Mouse (Mus musculus): ENCODE measurements around the gene Krt25.

Gene Krt25

GRCm38 (mm10) chr11:99322851-99323250 is at the start of gene Krt25:
Gene Krt25, minus strand, starts transcription at chr11:99322951.
- DNase-seq (ENCODE audit: low spot score in 2 of 2), result no peak

GRCm38 (mm10) chr11:99369853-99370451 is 47.2 kb upstream of the Krt25 start:
- DNase-seq (ENCODE audit: low spot score in 2 of 2), result peak in 1 of 2 experiments; percentile 4

GRCm38 (mm10) chr11:99369229-99369628 is 46.5 kb upstream of the Krt25 start:
- DNase-seq (ENCODE audit: low spot score in 2 of 2), result no peak

- no peak for DNase-seq (ENCODE audit: low spot score in 2 of 2)
These were observed 44.0 kb upstream of the Krt25 start for GRCm38 (mm10) chr11:99366791-99367190.

- peak in 1 of 2 experiments; percentile 17 for DNase-seq (ENCODE audit: low spot score in 2 of 2)
These were observed 41.7 kb upstream of the Krt25 start for GRCm38 (mm10) chr11:99364412-99364811.

GRCm38 (mm10) chr11:99361423-99361822 is 38.7 kb upstream of the Krt25 start:
- DNase-seq (ENCODE audit: low spot score in 2 of 2), result no peak

DNA sequence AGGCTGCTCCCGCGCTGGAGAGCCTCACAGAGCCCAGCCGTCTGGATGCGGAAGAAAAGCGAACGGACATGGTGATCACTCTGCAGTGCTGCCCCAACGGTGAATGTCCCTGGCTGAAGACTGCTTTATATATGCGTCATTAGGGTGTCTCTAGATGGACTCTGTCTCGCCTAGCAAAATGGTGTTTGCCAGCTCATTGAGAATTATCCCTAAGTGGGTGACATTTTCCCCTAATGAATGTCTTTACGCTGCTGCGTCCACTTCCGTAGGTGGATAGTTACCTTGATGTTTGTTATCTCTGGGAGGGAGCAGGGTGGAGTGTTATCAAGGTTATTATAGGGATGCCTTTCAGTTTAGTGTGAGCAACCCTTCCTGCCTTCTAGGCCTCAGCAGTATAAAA is 28.3 kb upstream of the Krt25 start, which contains the start of gene Krt27:
TSS of gene Krt27 (minus strand) at position 101 of the 400 bp plus-strand sequence.
- no peak for DNase-seq (ENCODE audit: low spot score in 2 of 2)

- no peak for DNase-seq (ENCODE audit: low spot score in 2 of 2)
These were observed 16.6 kb upstream of the Krt25 start for GRCm38 (mm10) chr11:99339299-99339847.

DNA sequence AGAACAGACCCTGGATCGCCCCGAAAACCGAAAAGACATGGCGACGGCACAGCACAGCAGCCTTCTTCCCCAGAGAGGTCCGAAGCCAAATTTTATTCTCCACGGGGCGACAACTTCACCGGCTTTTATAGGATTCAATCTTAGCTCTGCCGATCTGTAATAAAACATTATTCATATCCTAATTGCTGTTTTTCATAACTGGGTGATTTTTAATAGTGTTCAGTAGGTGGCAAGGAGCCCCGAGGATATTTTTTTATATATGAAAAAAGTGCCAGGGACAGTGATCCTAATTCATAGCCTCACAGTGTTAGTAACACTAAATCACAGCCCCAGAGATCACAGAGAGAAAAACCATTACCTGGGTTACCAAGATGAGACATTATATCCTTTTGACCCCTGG is 15.1 kb upstream of the Krt25 start, which contains the start of gene Krt26:
TSS of gene Krt26 (minus strand) at position 101 of the 400 bp plus-strand sequence.
- DNase-seq (ENCODE audit: low spot score in 2 of 2), result no peak

GRCm38 (mm10) chr11:99333426-99333825 is 10.7 kb upstream of the Krt25 start:
- DNase-seq (ENCODE audit: low spot score in 2 of 2), result no peak

GRCm38 (mm10) chr11:99329655-99330054 is 6.9 kb upstream of the Krt25 start:
- no peak for DNase-seq (ENCODE audit: low spot score in 2 of 2)

DNA sequence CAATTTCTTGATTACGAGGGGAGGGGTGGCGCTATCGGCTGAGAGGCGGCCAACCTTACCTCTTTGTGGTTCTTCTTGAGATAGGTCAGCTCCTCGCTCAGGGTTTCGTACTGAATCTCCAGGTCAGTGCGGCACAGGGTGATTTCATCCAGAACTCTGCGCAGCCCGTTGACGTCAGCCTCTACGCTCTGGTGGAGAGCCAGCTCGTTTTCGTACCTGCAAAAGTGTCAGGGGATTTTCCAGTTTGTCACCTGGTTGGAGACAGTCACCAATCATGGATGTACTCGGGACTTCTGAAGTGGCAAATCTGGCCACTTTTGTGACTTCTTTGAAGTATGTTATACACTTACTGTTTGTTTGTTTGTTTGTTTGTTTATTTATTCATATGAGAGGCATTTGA is 1.7 kb downstream of the Krt25 start:
- DNase-seq (ENCODE audit: low spot score in 2 of 2), result no peak

GRCm38 (mm10) chr11:99319127-99319526 is 3.6 kb downstream of the Krt25 start:
- DNase-seq (ENCODE audit: low spot score in 2 of 2), result no peak

DNA sequence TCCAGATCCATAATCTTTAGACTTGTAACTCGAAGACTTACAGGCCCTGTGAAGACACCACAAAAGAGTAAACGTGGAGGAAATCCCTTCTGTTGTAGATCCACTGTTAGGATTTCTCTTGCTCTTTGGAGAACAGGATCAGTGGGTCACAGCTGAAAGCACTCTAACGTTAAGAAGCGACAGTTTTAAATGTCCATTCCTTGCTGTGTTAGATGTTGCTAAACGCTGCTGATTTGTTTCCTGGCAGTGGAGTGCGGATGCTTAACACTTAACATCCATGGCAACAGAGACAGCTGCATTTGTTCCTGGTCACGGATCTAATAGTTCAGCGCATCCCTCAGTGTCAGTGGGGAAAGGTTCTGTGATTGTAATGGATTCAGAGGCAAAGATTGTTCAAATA is 6.2 kb downstream of the Krt25 start:
- DNase-seq (ENCODE audit: low spot score in 2 of 2), result no peak

DNA sequence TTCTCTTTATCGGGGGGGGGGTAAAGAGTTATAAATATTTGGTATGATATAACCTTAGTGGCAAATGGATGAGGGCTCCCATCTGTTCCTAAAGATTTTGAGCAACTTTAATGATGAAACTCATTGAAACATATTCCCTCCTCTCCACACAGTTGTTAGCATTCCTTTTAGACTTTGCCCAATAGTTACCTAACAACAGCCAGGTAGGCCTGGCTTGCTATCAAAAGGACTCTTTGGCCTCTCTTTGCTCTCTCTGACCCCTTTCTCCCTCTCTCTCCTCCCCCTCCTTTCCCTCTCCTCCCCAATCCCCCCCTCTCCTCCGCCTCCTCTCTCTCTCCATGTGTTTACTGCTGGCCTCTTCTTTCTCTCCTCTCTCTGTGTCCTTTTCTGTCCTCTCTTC is 8.2 kb downstream of the Krt25 start:
- DNase-seq (ENCODE audit: low spot score in 2 of 2), result no peak

DNA sequence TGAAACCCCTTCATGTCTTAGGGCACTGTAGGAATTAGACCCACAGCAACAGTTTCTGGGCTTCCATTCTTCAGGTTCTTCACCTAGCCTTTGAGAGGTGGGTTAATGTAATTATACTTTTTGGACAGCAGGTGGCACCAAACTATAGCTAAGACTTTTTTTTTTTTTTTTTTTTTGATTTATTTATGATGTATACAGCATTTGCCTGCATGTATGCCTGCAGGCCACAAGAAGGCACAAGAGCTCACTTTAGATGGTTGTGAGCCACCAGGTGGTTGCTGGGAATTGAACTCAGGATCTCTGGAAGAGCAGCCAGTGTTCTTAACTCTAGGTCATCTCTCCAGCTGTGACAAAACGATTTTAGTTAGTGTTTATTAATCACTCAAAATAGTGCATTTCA is 11.9 kb downstream of the Krt25 start:
- DNase-seq (ENCODE audit: low spot score in 2 of 2), result peak; percentile 9 to 15

- DNase-seq (ENCODE audit: low spot score in 2 of 2), result peak; percentile 30 to 69
These were observed 15.2 kb downstream of the Krt25 start for GRCm38 (mm10) chr11:99307579-99307978.

DNA sequence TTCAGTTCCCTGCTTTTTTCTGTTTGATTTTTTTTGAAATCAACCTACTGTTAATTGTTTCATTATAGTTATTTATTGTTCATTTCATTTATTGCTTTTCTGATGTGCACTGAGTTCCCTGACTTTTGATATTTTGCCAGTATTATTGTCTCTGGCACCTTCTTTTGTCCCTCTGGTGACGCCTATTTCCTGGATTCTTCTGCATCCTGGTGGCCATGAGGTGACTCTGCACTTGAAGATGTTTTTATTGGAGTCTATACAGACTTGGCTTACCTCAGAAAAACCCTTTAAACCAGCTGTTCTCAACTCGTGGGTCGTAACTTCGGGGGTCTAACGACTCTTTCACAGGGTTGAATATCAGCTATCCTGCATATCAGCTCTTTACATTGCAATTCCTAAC is 27.7 kb downstream of the Krt25 start:
- DNase-seq (ENCODE audit: low spot score in 2 of 2), result no peak

DNA sequence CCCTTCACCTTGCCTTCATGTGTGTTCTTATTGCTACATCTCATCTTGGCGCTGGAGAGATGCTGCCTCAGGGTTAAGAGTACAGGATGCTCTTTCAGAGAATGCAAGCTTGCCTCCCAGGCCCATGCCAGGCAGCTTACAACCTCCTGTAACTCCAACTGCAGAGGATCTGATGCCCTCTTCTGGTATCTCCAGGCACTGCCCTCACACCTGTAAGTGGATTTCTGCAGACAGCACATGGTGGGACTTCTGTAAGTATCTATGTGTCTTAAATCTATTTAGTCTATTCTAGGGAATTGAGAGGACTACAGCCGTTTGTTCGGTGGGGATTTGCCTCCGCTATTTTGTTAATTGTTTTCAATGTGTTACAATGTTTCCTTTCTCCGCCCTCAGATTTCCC is 29.9 kb downstream of the Krt25 start:
- DNase-seq (ENCODE audit: low spot score in 2 of 2), result peak in 1 of 2 experiments; percentile 44

- no peak for DNase-seq (ENCODE audit: low spot score in 2 of 2)
These were observed 37.9 kb downstream of the Krt25 start, which contains the start of gene Krt24 for GRCm38 (mm10) chr11:99284833-99285312. Gene Krt24, minus strand, starts transcription at chr11:99285262.

DNA sequence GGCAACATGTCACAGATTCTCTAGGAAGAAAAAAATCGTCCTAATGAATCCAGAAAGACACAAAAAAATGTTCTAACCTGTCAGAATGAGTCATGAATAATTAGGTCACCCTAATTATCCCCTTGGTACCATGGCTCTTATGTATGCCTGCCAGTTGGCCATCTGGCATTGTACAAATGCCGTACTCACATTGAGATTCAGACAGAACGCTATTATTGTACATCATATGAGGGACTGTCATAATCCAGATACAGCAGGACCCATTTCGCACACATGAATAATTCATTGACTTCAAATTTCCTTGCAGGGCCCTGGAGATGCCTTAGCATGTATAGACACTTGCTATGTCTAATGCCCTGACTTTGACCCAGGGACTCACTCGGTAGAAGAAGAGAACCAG is 38.7 kb downstream of the Krt25 start:
- no peak for DNase-seq (ENCODE audit: low spot score in 2 of 2)

GRCm38 (mm10) chr11:99283334-99283733 is 39.4 kb downstream of the Krt25 start:
- no peak for DNase-seq (ENCODE audit: low spot score in 2 of 2)

- no peak for DNase-seq (ENCODE audit: low spot score in 2 of 2)
These were observed 41.6 kb downstream of the Krt25 start for GRCm38 (mm10) chr11:99281116-99281515.

Data from natural killer cell, adult 2 months (primary cell).